Comparison of ENCODE assay signal across 27 mouse cellular contexts in genomic region chr2:148021919-148022570, GRCm38 (mm10). TPM values are rescaled to one million over a fixed set of nuclear protein-coding genes. Genes with fewer than 3 reads are reported as not detected.
DNase-seq lines count a peak whose midpoint lies in the region; ATAC-seq and TF ChIP-seq lines count a peak whose summit lies in the region.
"Had no signal": no experiment of that assay in that cellular context is flagged by ENCODE, and none has a peak within 500 bp of the region (broad histone marks: within the 10 kb centered on the region; RNA-seq: fewer than 3 reads in every experiment).

No protein-coding gene starts in this region.

- TF ChIP-seq CTCF in liver, adult 2 months (IDR thresholded peaks at IDR 0.05; ENCODE audit: low read depth, low read length) = no peak

- peaks cover 11% of the 10 kb centered on the region for H3K36me3 ChIP-seq in liver, adult 2 months (ENCODE audit: control insufficient read depth, insufficient read depth, low read length)
- H3K36me3 ChIP-seq in midbrain, embryonic 10.5 days = no peaks in the 10 kb centered on the region
- H3K36me3 ChIP-seq in midbrain, embryonic 15.5 days (replicated peaks) = no peaks in the 10 kb centered on the region
- H3K36me3 ChIP-seq in midbrain, embryonic 13.5 days = no peaks in the 10 kb centered on the region
- H3K36me3 ChIP-seq: heart, embryonic 13.5 days; limb, embryonic 13.5 days; neural tube, embryonic 13.5 days had no signal

- H3K4me3 ChIP-seq in liver, adult 2 months (ENCODE audit: insufficient read depth, low read depth, low read length) = no peak overlapping the region
- peak overlapping the region; percentile 34 for H3K4me3 ChIP-seq in midbrain, embryonic 10.5 days
- no peak overlapping the region for H3K4me3 ChIP-seq in midbrain, embryonic 15.5 days
- H3K4me3 ChIP-seq in midbrain, embryonic 13.5 days (replicated peaks) = no peak overlapping the region
- H3K4me3 ChIP-seq: heart, embryonic 13.5 days; limb, embryonic 13.5 days; neural tube, embryonic 13.5 days had no signal

- peaks cover 16% of the 10 kb centered on the region; the same call in 1 of the 2 replicates for H3K79me2 ChIP-seq in liver, adult 2 months (ENCODE audit: control insufficient read depth, insufficient read depth, low read length)

- 17% methylated on average over 5 of the region's 5 CpGs for WGBS in liver, adult 2 months
- 4% methylated on average over 5 of the region's 5 CpGs for WGBS in midbrain, embryonic 10.5 days
- 9% methylated on average over 5 of the region's 5 CpGs for WGBS in midbrain, embryonic 15.5 days
- whole genome bisulfite sequencing in midbrain, embryonic 13.5 days = 6% methylated on average over 5 of the region's 5 CpGs

- peak overlapping the region; percentile 30 for H3K27ac ChIP-seq in liver, adult 2 months (replicated peaks; ENCODE audit: insufficient read depth, low read depth, low read length)
- H3K27ac ChIP-seq in midbrain, embryonic 10.5 days (replicated peaks) = peak overlapping the region; percentile 79
- H3K27ac ChIP-seq in midbrain, embryonic 15.5 days = no peak overlapping the region
- H3K27ac ChIP-seq in midbrain, embryonic 13.5 days = peak overlapping the region; percentile 57
- H3K27ac ChIP-seq: heart, embryonic 13.5 days; hindbrain, postnatal 0 days; limb, embryonic 13.5 days; neural tube, embryonic 13.5 days had no signal

- DNase-seq in embryo, embryonic 10.5 days (ENCODE audit: low spot score) = peak; percentile 43
- no peak for DNase-seq in embryo, embryonic 10 days (ENCODE audit: low spot score)
- peak; percentile 73 for DNase-seq in liver, adult 2 months (ENCODE audit: extremely low read depth, low read depth, low spot score)
- no peak for DNase-seq in liver
- peak; percentile 36 for DNase-seq in midbrain, embryonic 10.5 days (ENCODE audit: low spot score)
- DNase-seq in cerebellum, postnatal 36 days = no peak
- DNase-seq: adrenal gland, adult 8-10 months; cerebellum, adult 9-10 months; kidney, adult 18-20 months; kidney, postnatal 10 days; right cerebral cortex, postnatal 14 days; spleen, adult 18-20 months; thymus, postnatal 36 days had no signal

- no peaks in the 10 kb centered on the region for H3K9me3 ChIP-seq in midbrain, embryonic 10.5 days (replicated peaks)
- H3K9me3 ChIP-seq in midbrain, embryonic 15.5 days = no peaks in the 10 kb centered on the region
- no peaks in the 10 kb centered on the region for H3K9me3 ChIP-seq in midbrain, embryonic 13.5 days
- H3K9me3 ChIP-seq: heart, embryonic 13.5 days; limb, embryonic 13.5 days; neural tube, embryonic 13.5 days had no signal

- H3K4me2 ChIP-seq in midbrain, embryonic 15.5 days = no peak overlapping the region
- no peak overlapping the region for H3K4me2 ChIP-seq in midbrain, embryonic 13.5 days (replicated peaks)
- H3K4me2 ChIP-seq: heart, embryonic 13.5 days; limb, embryonic 13.5 days; neural tube, embryonic 13.5 days had no signal

- TF ChIP-seq POLR2A in liver, adult 2 months (IDR thresholded peaks at IDR 0.05; ENCODE audit: extremely low read depth, insufficient read depth, low read length) = no peak

- H3K27me3 ChIP-seq in liver, adult 2 months (ENCODE audit: control insufficient read depth, insufficient read depth, low read length) = no peaks in the 10 kb centered on the region
- peaks cover 98% of the 10 kb centered on the region for H3K27me3 ChIP-seq in midbrain, embryonic 10.5 days (ENCODE audit: low read depth, poor library complexity, severe bottlenecking)
- H3K27me3 ChIP-seq in midbrain, embryonic 15.5 days (replicated peaks) = peaks cover 88% of the 10 kb centered on the region
- H3K27me3 ChIP-seq in midbrain, embryonic 13.5 days = peaks cover 97% of the 10 kb centered on the region

- H3K4me1 ChIP-seq in liver, adult 2 months (ENCODE audit: control insufficient read depth, insufficient read depth, low read length) = peaks cover 40% of the 10 kb centered on the region
- H3K4me1 ChIP-seq in midbrain, embryonic 10.5 days = peaks cover 56% of the 10 kb centered on the region
- H3K4me1 ChIP-seq in midbrain, embryonic 15.5 days = peaks cover 5% of the 10 kb centered on the region; the same call in 1 of the 2 replicates
- H3K4me1 ChIP-seq in midbrain, embryonic 13.5 days (replicated peaks) = peaks cover 7% of the 10 kb centered on the region
- H3K4me1 ChIP-seq: heart, embryonic 13.5 days; limb, embryonic 13.5 days; neural tube, embryonic 13.5 days had no signal

- peak overlapping the region; percentile 51; the same call in 1 of the 2 replicates for H3K9ac ChIP-seq in liver, adult 2 months (ENCODE audit: low read depth, low read length)
- H3K9ac ChIP-seq in midbrain, embryonic 15.5 days = no peak overlapping the region
- H3K9ac ChIP-seq in midbrain, embryonic 13.5 days (replicated peaks) = no peak overlapping the region
- H3K9ac ChIP-seq: heart, embryonic 13.5 days; limb, embryonic 13.5 days; neural tube, embryonic 13.5 days had no signal

- ATAC-seq in midbrain, embryonic 15.5 days (replicated peaks) = no peak
- no peak for ATAC-seq in midbrain, embryonic 13.5 days
- ATAC-seq: hindbrain, postnatal 0 days had no signal

RNA-seq across cellular contexts. Expression of gene Foxa2, which starts 24.7 kb away (rescaled TPM):
- 11.2 and 14.2 TPM in 2 replicates for total RNA-seq in liver, adult 2 months (2014; rRNA removed)
- polyA plus RNA-seq in liver, adult 2 months (2012; rRNA removed) = 66.4 and 103 TPM in 2 replicates
- polyA plus RNA-seq in midbrain, embryonic 10.5 days (2016; fragmentation: Nextera tagmentation; extraction: Ambion mirVana) = 10.4 and 12.1 TPM in 2 replicates
- polyA plus RNA-seq in midbrain, embryonic 15.5 days (2015; fragmentation: Nextera tagmentation; extraction: Ambion mirVana) = 5.2 and 6.1 TPM in 2 replicates
- 4.0 and 9.2 TPM in 2 replicates for polyA plus RNA-seq in midbrain, embryonic 13.5 days (2015; fragmentation: Nextera tagmentation; extraction: Ambion mirVana)
- total RNA-seq: adrenal gland, adult 8-10 months; gastrocnemius, adult 8-10 months; granulocyte monocyte progenitor cell, adult 5-6 weeks; heart, postnatal 25 days; layer of hippocampus, adult 18-20 months; layer of hippocampus, postnatal 25 days; left cerebral cortex, postnatal 14 days; monocyte, adult 5-6 weeks had no signal
- polyA plus RNA-seq: cortical plate, adult 2 months had no signal

Comparison
In these comparisons a context has a peak if more than half of its experiments do, and no peak if none do; other contexts are left out.
1. DNase-seq: peak in embryo, embryonic 10.5 days (single experiment), liver, adult 2 months (single experiment) and midbrain, embryonic 10.5 days (single experiment); none in embryo, embryonic 10 days (single experiment), liver (single experiment) and cerebellum, postnatal 36 days (0 of 2).